Mouse (Mus musculus) Patski (cell line): Measurements from ENCODE around the gene Bod1. TPM values are rescaled to one million over a fixed set of nuclear protein-coding genes. Genes with fewer than 3 reads are reported as not detected.

Source experiments
- ATAC-seq: fragments of 100-300 bp; one replicate; pipeline ENCODE4 v1.8.0; 2021
- CTCF ChIA-PET: fragments of 350-600 bp; sonication (Branson Sonifier 250); formaldehyde crosslinking; loops from one replicate; lab custom pipeline; 2022; ENCODE audit warnings: inconsistent platforms; lab: Charles Lee
- POLR2A ChIA-PET: fragments of 350-600 bp; sonication (Branson Sonifier 250); formaldehyde crosslinking; loops from one replicate; lab custom pipeline; 2022; ENCODE audit warnings: antibody characterized with exemption, inconsistent platforms; lab: Charles Lee
- DNase-seq: peaks from one replicate; pipeline ENCODE4 v3.0.0-alpha.2; 2011; ENCODE audit warnings: low read depth, low spot score
- H3K27me3 ChIP-seq: fragments of 371-371 bp; one replicate; pipeline ENCODE4 v1.5.1; 2021
- CTCF ChIP-seq: fragments of 100-300 bp; IDR thresholded peaks from one replicate; pipeline ENCODE4 v1.5.1; 2021
- in situ Hi-C: fragments of 300-500 bp; cut with MboI; formaldehyde crosslinking; loops from 3 replicates; pipeline ENCODE4 v1.11.1; 2018; ENCODE audit warnings: low pct_unique_long_range_greater_than_20kb, mixed read lengths
- polyA plus RNA-seq: library from polyadenylated mRNA; unstranded; gene quantifications from one replicate; pipeline ENCODE4 v1.2.3, GENCODE M21; 2021

Gene Bod1
- polyA plus RNA-seq, 1 experiment from 2014 or later = 95.1 TPM

DNA sequence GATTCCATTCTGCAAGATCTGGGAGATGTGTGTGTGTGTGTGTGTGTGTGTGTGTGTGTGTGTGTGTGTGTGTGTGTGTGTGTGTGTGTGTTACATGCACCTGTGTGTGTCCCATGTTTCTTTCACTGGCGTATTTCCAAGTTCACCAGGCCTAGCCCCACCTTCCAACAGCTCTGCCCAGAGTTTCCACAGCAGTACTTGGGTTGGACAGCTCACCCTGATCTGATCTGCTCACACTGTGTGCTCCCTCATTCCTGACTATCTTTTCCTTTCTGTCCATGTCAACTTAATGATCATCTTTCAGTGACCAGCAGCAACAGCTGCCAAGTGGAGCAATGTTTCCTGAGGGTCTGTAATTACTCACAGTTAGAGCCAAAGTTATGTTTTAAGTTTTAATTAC is 25.1 kb downstream of the Bod1 start:
- no peak for DNase-seq
- CTCF ChIA-PET = no interaction called here
- H3K27me3 ChIP-seq = no peaks in the 10 kb centered on the region
- in situ Hi-C loops = no loop called here
- ATAC-seq = no peak
- POLR2A ChIA-PET = no interaction called here
- TF ChIP-seq CTCF = no peak

DNA sequence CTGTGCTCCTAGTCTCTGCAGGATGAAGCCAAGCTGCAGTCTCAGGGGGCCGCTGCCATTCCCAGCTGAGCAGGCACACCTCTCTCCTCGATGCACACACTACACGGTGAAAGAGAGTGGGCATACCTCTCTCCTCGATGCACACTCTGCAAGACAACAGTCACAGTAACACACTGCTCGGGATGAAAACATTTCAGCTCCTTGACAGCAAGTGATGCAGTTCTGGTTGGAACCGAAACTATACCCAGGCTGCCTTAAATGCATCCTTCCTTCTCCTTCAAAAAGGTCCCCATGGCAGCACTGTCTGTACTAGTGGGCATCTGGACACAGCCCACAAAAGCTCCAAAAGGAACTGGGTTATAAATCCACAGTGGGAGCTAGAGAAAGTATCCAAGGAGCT is 28.6 kb downstream of the Bod1 start:
- H3K27me3 ChIP-seq = no peaks in the 10 kb centered on the region
- POLR2A ChIA-PET = no interaction called here
- TF ChIP-seq CTCF = no peak
- ATAC-seq (no peak), DNase-seq (no peak)
- CTCF ChIA-PET = no interaction called here
- in situ Hi-C loops = no loop called here

DNA sequence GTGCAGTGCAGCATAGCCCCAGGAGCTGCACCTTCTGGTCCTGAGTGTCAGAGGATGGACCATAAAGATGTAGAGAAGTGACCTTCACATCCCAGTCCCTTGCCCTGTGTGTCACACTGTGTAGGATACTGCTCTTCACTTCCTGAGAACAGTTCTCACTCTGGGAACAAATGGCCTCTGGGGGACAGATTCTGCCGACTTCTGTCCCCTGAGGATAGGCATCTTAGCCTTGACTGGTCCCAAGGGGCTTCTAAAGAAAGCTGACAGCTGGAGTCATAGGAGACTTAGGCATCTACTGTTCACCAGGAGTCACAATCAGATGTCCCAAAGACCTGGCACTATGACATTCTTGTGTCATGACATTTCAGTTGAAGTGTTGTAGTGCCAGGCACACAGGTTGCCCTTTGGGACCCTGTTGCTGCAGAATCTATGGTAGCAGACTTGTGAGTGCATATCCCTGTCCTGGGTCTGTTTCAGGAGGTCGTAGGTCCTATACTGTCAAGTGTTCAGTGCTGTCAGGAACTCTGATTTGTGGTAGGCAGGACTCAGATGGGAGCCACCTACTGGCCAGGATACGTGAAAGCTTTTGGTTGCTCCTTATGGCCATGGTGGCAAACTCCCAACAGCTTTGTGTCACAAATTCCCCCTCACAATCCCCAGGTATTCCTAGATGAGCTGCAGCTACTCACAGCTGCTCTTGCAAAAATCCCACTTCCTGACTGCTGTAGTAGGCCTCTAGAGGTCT is 30.4 kb downstream of the Bod1 start:
- ATAC-seq = no peak
- in situ Hi-C loops = no loop called here
- CTCF ChIA-PET = interaction anchor here (0.9 to 2.4 kb wide), 2 partner anchors 27 to 279 kb away, joined by 3 to 10 read pairs; no protein-coding TSS in a partner anchor
- TF ChIP-seq CTCF = peak; percentile 52
- H3K27me3 ChIP-seq = no peaks in the 10 kb centered on the region
- POLR2A ChIA-PET = no interaction called here
- no peak for DNase-seq

DNA sequence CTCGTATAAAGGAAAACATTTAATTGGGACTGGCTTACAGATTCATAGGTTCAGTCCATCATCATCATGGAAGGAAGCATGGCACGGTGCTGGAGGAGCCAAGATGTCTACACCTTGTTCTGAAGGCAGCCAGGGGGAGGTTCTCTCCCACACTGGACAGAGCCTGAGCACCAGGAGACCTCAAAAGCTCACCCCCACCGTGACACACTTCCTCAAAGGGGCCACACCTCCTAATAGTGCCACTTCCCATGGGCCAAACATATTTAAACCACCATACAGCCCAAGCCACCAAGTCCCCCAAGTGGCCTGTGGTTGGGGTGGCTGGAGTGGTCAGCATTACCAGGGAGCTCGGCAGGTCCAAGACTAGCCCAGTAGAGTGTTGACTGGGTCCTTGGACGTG is 31.5 kb downstream of the Bod1 start:
- no peak for DNase-seq
- ATAC-seq = no peak
- in situ Hi-C loops = no loop called here
- ChIA-PET POLR2A (no interaction called here), CTCF (interaction anchor here (0.8 to 2.4 kb wide), 2 partner anchors 12 to 25 kb away, joined by 3 to 10 read pairs; no protein-coding TSS in a partner anchor)
- H3K27me3 ChIP-seq = no peaks in the 10 kb centered on the region
- no peak for TF ChIP-seq CTCF

DNA sequence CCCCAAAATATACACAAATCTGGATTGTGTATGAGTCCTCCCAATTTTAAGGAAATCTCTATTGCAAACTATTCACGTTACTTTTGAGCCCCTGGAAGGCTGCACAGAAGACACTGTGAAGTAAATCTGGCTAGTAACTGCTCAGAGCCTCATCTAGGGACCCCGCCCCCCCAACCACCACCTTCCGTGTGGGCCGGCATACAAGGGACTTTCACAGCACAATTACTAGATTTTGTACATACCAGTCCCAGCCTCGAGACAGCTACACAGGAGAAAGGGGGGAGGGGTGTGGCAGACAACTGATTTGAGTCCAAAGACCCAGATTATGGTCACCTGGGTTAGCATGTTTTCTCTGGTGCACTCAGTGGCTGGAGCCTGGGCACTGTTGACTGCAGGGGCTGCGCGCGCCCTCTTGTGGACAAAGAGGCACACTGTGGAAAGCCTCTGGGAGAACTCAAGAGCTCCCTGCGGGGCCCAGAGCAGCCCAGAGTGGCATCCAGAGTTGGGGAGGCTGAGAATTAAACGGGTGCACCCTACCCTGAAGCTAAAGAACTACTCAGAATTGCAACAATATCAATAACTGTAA is 33.8 kb downstream of the Bod1 start:
- ATAC-seq = peak; percentile 69
- ChIA-PET POLR2A (no interaction called here), CTCF (interaction anchor here (0.6 to 2.3 kb wide), 22 partner anchors 8 to 684 kb away, joined by 3 to 15 read pairs (median 4); partner anchors contain the start of genes Erlec1 and Stc2)
- TF ChIP-seq CTCF = peak; percentile 98
- peak; percentile 33 for DNase-seq
- no peaks in the 10 kb centered on the region for H3K27me3 ChIP-seq
- in situ Hi-C loops = loop anchor here (5.0 kb wide), 1 partner anchor 381 kb away; no protein-coding TSS in a partner anchor

DNA sequence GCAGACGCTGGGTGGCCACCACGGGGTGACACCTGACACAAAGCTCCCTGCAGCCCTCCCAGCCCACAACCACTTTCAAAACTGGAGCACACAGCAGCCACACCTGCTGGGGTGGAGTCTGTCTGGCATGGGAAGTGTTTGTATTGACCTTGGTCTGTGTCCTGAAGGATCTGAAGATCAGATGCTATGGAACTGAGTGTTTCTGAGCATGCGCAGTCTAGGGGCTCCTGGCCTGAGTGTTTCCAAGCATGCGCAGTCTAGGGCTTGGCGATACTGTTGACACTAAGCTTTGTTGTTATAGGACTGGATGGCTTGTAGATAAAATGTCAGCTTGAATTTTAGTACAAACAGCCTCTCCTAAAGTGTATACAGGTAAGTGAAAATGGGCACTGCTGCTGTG is 43.0 kb downstream of the Bod1 start:
- in situ Hi-C loops = no loop called here
- ChIA-PET POLR2A (interaction anchor here (0.8 kb wide), 1 partner anchor 12 kb away, joined by 3 read pairs; no protein-coding TSS in a partner anchor), CTCF (no interaction called here)
- no peak for DNase-seq
- ATAC-seq = no peak
- TF ChIP-seq CTCF = no peak
- H3K27me3 ChIP-seq = no peaks in the 10 kb centered on the region

DNA sequence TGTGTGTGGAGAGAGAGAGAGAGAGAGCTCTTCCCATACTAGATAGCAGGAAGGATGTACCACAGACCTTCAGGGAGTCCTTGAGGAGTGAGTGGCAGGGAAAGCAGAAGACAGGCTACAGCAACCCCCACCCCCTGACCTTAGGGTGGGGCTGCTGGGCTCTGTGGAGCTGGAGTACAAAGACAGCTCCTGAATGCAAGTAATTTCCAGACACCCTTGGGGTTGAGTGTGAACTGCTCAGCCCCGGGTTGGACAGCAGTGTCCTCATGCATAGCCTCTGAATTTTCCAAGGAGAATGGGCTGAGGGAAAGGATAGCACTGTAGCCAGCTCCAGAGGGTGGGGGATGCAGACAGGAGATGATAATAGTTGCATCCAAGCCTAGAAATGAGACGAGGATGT is 50.9 kb downstream of the Bod1 start:
- in situ Hi-C loops = no loop called here
- ATAC-seq (no peak), DNase-seq (no peak)
- no peaks in the 10 kb centered on the region for H3K27me3 ChIP-seq
- TF ChIP-seq CTCF = no peak
- ChIA-PET CTCF (interaction anchor here (1.7 kb wide), 1 partner anchor 17 kb away, joined by 10 read pairs; no protein-coding TSS in a partner anchor), POLR2A (no interaction called here)

DNA sequence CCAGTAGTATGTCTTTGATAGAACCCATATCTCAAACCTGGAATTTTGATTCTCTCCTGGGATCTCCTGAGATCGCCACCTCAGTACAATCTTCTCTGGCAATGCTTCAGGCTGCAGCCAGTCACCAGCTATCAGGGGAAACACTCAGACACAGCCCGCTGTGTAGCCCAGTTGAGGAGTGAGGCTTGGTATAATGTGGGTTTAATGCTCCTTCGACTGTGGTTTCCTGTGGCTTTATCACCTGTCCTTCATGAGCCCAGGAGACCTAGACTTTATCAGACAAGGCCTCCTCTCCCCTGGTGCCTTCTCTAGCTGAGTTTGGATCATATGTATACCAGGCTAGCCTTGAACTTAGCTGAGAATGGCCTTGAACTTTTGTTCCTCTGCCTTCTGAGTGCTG is 53.9 kb downstream of the Bod1 start:
- in situ Hi-C loops = loop anchor here (5.0 kb wide), 3 partner anchors 115 to 370 kb away; no protein-coding TSS in a partner anchor
- no peak for ATAC-seq
- ChIA-PET POLR2A (interaction anchor here (1.0 kb wide), 1 partner anchor 386 kb away, joined by 3 read pairs; no protein-coding TSS in a partner anchor), CTCF (interaction anchor here (1.7 kb wide), 1 partner anchor 20 kb away, joined by 5 read pairs; no protein-coding TSS in a partner anchor)
- no peaks in the 10 kb centered on the region for H3K27me3 ChIP-seq
- TF ChIP-seq CTCF = no peak
- no peak for DNase-seq

GRCm38 (mm10) chr11:31617236-31617635 is 54.4 kb downstream of the Bod1 start:
- in situ Hi-C loops = loop anchor here (5.0 kb wide), 3 partner anchors 115 to 370 kb away; no protein-coding TSS in a partner anchor
- peak; percentile 71 for DNase-seq
- H3K27me3 ChIP-seq = no peaks in the 10 kb centered on the region
- TF ChIP-seq CTCF = no peak
- peak; percentile 76 for ATAC-seq
- ChIA-PET POLR2A (interaction anchor here (0.7 to 2.1 kb wide), 4 partner anchors 12 to 257 kb away, joined by 3 to 7 read pairs (median 3); no protein-coding TSS in a partner anchor), CTCF (interaction anchor here (1.3 to 2.5 kb wide), 6 partner anchors 11 to 368 kb away, joined by 3 to 7 read pairs (median 5); no protein-coding TSS in a partner anchor)

GRCm38 (mm10) chr11:31616722-31617121 is 55.0 kb downstream of the Bod1 start:
- in situ Hi-C loops = loop anchor here (5.0 kb wide), 3 partner anchors 114 to 369 kb away; no protein-coding TSS in a partner anchor

More at GRCm38 (mm10) chr11:31616722-31617121, 55.0 kb downstream of the Bod1 start:
- no peaks in the 10 kb centered on the region for H3K27me3 ChIP-seq
- ChIA-PET POLR2A (interaction anchor here (0.7 to 2.1 kb wide), 5 partner anchors 13 to 257 kb away, joined by 3 to 7 read pairs (median 3); no protein-coding TSS in a partner anchor), CTCF (interaction anchor here (1.0 to 2.5 kb wide), 9 partner anchors 10 to 367 kb away, joined by 3 to 8 read pairs (median 5); no protein-coding TSS in a partner anchor)
- DNase-seq (no peak), ATAC-seq (no peak)
- TF ChIP-seq CTCF = no peak

Other genes starting within 250 kb of the Bod1 start
- gene Cpeb4, start 200.3 kb upstream of the Bod1 start, polyA plus RNA-seq = 35.0 TPM